Mouse (Mus musculus) cerebellum, adult 18-20 months (tissue): ENCODE data around the gene Pth2r.

Experiments used
- DNase-seq, 2 experiments: peaks; one replicate each; pipeline ENCODE4 v3.0.0; 2021

Pth2r gene

DNA sequence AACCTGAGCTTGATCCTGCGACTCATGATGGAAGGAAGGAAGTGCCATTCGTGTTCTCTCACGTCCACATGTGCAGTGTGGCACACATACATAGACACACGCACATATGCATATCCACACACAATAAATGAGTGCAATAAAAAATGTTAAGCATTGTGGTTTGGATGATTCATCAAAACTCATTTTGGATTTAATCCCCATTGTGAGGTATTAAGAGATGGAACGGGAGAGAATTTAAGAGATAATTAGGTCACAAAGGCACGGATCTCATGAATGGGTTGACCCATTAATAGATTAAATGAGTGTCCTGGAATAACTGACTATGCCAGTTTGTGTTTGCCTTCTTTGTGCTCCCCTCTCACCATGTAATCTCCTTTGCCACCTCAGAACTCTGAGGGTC, at the start of gene Pth2r:
Gene Pth2r (plus strand): TSS at position 301 of the 400 bp plus-strand sequence.
- DNase-seq: no peak

DNA sequence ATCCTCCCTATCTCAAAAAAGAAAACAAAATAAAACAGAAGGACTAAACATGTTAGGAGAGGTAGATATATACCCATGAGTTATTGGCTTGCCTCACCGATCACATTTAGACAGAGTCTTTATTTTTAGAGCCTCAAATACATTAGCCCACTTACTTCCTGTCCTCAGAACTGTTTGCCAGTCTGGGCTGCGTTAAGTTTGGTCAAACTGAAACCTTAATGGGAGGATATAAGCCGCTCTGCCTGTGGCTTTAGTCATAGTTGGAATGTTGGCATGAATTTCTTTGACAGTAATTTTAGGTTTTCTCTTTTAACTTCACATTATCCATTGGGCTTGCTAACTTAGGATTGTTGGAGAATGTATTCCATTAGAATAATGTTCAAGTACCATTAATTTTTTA, 44.1 kb upstream of the Pth2r start:
- no peak for DNase-seq

DNA sequence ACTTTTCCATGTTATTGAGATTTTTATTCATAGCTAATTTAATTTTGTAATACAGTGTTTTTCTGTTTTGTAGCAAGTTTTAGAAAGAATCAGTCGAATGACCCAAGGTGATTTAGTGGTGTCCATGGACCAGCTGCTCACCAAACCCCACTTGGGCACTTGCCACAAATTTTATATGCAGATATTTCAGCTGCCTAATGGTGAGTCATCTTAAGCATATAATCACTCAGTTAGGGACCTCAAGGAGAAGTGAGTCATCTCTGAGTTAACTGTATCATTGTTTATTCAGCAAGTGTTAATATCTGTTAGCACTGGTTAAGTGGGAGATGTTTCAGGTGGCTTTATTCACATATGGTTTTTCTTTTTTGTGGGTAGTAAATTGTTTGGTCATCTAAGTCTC, 36.2 kb upstream of the Pth2r start:
- no peak for DNase-seq

DNA sequence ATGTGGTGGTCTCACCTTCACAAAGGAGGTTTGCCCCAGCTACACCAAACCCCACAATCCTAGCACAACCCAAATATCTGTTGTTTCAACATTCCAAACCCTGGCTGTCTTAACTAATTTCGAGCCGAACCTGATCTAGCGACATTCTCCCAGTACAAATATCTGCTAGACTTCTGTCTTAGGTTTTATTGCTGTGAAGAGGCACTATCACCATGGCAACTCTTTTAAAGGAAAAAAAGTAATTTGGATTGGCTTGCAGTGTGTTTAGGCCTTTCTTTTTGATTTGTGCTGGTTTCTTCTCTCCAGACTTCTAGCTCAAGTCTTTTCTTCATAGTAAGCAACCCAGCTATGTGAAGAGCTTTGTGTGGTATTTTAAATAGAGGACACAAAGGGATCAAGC, 1.4 kb upstream of the Pth2r start:
- DNase-seq: no peak

DNA sequence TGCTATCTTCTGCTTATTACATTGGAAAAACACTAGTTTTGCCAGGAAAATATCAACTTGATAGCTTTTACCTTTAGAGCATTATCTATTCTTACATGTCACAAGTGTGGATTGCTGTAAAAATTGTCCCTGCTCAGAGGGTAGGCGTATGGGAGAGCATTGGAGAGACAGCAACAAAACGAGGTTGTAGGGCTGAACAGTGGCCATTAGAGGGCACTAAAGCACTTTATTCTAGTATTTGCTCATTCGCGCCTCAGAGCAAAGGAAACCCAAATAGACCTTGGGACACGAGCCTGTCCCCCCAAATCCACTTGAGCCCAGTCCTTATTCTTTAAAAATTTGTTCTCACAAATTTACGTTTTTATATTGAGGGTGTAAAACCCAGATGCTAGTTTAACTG, 910 bp downstream of the Pth2r start:
- peak; percentile 63 to 71 for DNase-seq

DNA sequence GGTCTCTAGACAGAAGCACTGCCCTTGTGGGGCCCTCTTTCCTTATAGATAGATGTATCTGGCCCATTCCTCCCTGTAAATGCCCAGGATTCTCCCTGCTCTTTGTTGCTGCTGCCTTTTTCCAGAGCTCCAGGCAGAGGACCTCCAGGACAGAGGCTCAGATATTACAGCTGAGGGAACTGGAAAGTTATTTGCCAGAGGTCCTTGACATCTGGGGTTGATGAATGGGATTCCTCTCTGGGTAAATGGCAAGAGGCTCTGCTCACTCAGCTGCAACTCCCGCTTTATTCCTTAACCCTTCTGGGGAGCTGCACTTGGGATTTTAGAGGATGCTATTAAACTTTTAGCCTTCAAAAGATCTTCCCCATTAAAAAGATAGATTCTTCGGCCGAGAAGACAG, 26.6 kb downstream of the Pth2r start:
- DNase-seq: no peak

DNA sequence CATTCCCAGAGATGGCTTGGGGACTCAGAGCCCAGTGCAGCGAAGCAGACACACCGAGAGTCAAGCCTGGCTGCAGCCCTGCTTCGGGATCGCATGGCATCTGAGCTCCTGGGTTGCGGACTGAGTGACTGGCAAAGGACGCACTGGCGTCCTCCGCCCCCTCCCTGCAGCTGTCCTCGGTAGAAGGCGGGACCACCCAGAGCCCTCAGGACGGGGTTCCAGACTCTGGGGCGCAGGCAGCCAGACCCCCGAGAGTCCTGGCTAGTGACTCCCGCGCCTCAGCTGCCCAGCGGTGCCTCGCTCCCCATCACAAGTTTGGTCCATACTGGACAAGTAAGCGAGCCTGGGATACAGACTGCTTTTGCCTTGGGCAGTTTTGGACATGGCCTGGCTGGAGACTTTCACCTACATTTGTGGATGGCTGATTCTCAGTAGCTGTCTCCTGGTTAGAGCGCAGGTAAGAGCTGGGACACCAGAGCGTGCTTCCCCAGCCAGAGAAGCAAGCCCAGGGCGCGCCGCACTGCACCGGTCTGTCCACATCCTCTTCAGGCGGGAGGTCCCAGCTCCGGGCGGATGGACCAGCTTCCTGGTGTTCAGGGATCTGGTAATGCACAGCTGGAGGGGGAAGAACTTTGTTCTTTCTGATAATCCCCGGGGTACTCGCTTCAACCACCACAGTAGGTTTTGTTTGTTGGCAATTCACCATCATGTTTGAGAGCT, 29.5 kb downstream of the Pth2r start:
- peak; percentile 29 to 47 for DNase-seq

DNA sequence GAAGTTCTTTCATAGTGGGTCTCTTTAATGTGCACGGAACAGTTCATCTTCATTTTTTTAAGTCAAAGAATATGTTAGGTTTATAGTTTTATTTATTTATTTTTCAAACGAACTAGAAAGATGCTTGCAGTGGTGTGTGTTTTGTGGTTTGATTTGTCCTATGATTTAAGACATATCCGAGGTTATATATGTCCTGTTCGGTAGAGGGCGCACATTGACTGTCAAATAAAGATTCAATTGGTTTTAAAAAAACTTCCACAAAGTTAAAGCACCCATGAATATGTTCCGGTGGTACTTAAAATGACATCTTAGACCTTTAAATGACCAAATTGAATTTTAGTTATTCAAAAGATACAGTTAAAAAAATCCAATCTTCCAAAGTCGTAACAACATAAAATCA, 30.3 kb downstream of the Pth2r start:
- DNase-seq: peak; percentile 64 to 72

DNA sequence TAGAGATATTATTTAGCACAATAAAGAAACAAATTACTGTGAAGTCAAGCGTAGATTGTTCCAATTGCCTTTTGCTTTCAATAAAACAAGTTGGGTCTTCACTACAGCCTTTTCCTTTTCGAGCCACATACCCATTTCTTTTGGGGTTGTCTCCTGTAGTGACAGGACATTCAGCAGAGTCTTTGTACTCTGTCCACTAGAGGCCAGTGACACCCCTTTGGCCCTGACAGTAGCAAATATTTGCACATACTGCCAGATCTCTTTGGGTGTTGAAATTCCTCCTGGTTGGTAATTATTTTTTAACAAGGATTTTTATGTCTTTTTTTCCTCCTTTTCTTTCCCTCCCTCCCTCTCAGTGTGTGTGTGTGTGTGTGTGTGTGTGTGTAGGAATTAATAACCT, 31.0 kb downstream of the Pth2r start:
- DNase-seq: peak; percentile 25 to 51

DNA sequence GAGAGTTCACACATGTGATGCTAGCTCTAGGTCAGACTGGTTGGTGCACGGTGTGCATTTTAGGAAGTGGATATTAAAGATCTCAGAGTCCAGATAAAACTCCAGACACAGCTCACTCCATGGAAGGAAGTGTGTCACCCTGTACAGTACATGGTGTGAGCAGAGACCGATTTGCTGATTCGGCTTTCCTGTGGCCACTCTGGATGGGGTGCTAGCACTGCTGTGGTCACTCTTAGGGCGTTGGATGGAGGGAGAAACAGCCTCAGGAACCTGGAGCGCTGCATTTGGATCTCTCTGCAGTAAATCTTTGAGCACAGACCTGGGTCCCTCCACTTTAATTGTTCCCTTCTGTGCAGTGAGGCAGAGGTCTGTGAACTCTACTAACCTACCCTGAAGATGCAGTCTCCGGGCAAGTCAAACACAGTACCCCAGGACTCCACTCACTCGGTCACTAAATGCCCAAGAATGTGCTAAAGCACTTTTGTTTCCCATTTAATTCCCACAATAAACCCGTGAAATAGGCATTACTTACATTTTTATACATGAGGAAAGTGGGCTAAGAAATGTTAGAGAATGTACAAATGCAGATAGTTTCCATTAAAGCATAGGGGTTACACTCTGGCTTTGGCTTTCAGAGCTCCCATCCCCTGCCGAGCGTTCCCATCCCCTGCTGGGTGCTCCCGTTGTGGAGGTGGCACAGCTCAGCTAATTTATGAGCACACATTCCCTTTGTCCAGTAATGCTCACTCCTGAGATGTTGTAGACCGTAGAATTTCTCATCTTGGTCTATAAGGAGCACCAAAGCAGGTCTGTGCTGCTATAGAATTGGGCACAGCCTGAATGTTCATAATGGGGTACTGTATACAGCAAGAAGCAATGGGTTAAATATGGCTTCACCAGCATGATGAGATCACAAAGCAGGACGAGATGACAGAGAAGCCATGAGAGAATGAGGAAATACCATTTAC, 32.5 kb downstream of the Pth2r start:
- DNase-seq: no peak

DNA sequence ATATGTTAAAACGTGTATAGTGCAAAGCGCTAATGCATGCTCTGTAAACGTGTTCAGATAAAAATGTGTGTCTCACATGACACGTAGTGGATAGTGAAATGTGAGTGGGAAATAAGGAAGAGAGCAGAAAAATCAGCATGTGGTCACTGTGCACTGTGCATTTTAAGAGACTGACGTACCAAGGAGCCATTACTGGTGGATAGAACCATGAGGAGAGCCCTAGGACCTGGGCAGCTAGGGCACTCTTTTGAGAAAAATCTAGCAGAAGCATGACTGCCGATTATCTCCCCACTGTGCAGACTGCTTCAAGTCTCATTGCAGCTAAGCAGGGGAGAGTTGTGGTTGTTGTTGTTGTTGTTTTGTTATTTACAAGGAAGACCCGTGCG, 33.2 kb downstream of the Pth2r start:
- no peak for DNase-seq

DNA sequence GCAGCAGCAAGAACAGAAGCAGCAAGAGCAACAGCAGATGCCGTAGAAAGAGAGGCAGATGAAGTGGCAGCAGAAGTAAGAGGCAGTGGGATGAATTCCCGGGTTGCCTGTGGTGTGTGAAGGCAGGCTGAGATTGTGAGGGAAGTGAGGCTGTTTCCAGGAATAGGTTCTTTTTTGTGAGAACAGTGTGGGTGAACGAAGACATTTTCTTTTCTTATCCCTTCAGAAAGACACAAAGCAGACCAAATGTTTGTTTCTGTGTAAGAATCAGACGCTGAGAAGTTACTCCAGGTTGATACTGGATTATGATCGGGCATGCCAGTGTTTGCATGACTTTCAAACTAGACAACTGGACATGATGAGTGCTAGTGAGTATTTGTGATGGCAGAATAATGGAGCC, 52.2 kb downstream of the Pth2r start:
- no peak for DNase-seq

DNA sequence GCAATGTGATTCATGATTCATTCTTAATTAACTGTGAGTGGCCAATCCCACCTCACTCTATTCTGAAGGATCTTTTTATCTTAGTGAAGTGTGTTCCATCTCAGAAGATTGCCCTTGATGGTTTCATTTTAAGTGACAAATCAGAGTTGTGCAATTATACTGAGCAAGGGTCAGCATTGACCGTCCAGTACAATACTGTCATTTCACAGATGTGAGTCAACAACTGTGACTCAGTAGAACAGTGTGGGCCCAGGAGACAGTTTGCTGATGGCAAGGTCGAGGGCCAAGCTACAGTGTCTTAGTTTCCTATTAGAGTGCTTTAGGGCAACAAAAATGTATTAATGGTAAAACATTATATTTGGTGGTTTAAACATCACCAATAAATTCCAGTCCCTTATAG, 55.9 kb downstream of the Pth2r start:
- DNase-seq: no peak

DNA sequence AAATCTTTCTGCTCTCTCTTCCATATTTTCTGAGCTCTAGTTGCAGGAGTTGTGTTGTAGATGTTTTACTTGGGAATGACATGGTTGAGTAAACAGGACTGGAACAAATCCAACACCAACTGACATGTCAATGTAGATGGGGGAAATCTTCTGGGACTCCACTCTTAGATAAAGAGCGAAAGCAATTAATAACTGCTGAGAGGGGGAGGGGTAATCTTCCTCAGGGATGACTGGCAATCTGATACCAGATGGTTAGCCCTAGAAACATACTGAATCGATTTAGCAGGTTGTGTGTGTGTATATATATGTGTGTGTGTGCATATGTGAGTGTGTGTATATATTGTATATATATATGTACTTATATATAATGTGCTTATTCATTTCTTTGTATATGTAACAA, 58.4 kb downstream of the Pth2r start:
- no peak for DNase-seq

DNA sequence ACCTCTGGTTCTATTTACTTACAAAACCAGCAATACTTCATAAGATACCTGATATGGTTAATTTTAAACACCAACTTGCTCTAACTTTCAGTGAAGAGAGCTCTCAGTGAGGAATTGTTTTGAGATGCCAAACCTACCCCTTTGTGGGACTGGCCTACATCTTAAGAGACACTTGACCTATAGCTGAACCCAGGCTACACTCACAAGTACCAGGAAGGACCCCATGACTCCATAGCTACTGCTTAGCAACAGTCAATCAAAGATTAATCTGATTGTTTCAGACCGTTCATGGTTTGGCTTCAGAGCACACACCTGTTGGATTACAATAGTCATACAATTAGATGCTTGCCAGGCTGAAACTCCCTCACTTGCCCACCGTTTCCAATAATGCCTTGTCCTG, 71.1 kb downstream of the Pth2r start:
- no peak for DNase-seq

DNA sequence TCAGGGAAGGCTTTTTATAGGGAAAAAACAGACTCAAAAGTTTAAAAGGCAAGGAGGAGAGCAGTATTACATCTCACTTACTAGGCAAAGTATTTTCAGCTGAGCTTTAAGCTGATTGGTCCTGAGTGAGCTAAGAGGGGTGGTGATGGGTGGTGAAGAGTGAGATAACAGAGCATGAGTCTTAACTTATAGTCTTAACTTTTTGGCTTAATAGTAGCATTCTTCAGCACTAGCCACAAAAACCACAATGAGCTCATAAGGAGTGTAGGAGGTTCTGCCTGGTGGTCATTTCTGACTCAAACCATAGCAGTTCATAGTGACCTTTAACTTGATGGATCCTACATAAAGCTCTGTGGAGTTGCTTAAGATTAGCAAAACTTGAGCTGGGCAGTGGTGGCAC, 72.3 kb downstream of the Pth2r start:
- no peak for DNase-seq

DNA sequence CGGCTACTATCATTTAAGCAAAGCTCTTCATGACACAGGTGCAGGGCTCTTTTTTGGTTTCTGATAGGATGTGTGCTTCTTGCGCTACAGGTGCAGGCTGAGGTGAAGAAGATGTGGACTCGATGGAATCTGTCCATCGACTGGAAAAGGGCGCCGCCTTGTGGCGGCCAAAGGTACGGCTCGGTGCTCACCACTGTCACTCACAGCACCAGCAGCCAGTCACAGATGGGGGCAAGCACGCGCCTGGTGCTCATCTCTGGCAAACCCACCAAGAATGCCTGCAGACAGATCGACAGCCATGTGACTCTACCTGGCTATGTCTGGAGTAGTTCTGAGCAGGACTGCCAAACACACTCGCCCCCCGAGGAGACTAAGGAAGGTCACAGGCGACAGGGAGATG, 106.5 kb downstream of the Pth2r start:
- DNase-seq: peak; percentile 12 to 33

DNA sequence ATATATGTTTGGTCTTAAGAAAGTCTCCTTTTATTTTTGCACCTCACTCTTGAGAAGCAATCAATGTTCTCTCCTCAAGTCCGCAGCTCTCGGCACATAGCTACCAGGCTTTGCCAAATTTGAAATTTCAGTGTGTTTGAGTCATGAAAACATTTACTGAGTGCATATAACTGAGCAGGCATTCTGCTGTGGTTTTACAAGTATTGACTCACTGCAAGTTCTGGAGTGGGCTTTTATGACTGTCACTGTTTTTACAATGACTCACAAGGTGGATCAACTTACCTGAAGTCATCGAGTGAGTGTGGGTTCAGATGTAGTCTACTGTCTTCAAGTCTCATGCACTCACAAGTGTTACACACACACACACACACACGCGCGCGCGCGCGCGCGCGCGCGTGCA, 107.8 kb downstream of the Pth2r start:
- DNase-seq: no peak

DNA sequence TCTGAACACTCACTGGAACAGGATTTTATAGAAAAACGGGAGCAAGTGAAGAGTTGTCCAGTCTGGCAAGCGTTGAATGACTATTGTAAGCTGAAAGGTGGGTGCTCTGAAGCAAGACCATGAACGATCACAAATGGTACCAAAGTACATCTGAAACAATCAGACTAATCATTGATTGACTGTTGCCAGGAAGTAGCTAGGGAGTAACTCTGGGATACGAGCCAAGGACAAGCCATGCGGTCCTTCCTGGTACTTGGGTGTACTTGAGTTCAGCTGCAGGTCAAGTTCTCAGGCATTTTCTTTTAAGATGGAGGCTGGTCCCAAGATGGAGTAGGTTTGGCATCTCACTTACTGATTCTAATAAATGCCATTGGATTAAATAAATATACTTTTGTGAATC, 125.6 kb downstream of the Pth2r start:
- DNase-seq: no peak

DNA sequence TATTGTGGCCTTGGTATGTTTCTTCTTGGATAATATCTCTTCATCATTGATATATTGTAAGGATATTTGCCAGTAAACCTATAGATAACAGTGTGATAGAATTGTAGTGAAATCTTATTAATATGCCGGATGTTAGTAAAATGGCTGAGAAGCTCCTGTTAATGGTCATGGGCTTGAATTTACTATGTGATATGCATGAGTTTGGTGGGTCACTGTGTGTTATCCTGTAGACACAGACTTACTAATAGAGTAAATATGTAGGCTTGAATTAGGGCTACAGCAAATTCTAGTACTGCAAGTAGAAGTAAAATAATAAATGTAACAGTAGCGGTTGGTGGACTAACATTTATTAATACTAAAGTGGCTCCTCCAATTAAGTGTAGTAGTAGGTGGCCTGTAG, 139.1 kb downstream of the Pth2r start:
- no peak for DNase-seq

DNA sequence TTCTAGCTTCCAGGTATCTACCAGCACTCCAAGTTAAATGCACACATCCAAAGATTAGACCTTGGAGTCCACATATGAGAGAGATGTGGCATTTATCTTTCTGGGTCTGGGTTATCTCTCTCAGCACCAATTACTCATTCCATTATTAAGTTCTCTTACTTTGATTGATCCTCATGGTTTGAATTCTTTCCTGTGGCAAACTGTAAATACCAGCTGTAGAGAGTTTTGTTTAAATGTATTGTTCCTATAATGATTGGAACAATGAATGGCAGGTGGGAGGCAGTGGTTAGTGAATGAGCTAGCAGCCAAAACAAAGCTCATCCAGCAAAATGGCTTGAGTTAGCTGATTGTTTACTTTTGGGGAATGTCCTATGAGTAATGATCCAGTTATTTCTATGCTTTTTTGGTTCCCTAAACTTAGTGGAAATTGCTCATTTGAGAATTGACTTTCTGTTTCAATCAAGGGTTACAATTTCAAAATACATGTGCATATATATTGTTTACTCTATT, 140.7 kb downstream of the Pth2r start:
- no peak for DNase-seq
